Mouse (Mus musculus): ENCODE data around the gene Ovol3.

DNA sequence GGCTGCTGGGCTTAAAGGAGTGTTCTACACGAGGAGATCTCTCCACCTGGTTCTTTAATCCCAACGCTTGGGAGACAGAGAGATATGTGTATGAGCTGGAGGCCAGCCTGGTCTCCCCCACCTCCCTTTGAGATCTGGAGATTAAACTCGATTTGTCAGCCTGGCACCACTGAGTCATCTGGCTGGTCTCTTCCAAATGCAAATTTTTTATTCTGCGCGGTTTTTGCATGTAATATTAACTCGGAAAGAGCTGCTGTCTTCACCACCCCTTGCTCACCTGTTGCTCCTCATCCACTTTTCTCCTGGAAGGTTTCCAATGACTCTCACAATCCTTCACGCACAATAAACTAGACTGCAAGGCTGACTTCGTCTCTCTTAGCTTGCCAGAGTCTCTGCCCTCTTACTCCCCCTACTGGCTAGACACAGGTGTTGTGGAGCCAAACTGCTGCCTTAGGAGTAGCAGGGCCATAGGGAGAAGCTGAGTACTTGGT lies 37.0 kb downstream of the Ovol3 start, which contains the start of gene Capns1:
- TF ChIP-seq POLR2A (IDR thresholded peaks at IDR 0.05; ENCODE audit: low read depth, low read length) (no peak), CTCF (IDR thresholded peaks at IDR 0.05; ENCODE audit: borderline replicate concordance, insufficient read depth, low read length) (peak; percentile 79; the same call in 1 of the 2 replicates)
